Mouse (Mus musculus) forebrain, embryonic 11.5 days (tissue): ENCODE data around the gene Krit1. TPM values are rescaled to one million over a fixed set of nuclear protein-coding genes. Genes with fewer than 3 reads are reported as not detected.
A peak's percentile ranks its signal among the peaks of the same experiment; 100 is the strongest.
"Not testable (repeated sequence)": the region's sequence is repeated elsewhere in the genome, so short reads cannot be mapped to it uniquely, and the experiment has no call there.

Source experiments
- ATAC-seq: fragments of 200-750 bp; cut with Nextera tagmentation; replicated peaks from 2 replicates; pipeline ENCODE4 v1.8.0; 2017; ENCODE audit warnings: moderate TSS enrichment; ENCODE audit not compliant: low FRiP score
- DNase-seq: peaks from one replicate; pipeline ENCODE4 v3.0.0-alpha.2; 2017; ENCODE audit warnings: low spot score
- H3K27ac ChIP-seq: fragments of 300-500 bp; sonication (generic); 2 replicates; pipeline ENCODE4 v1.5.1; 2014; ENCODE audit warnings: low read depth, low read length
- H3K27me3 ChIP-seq: fragments of 300-500 bp; sonication (generic); 2 replicates; pipeline ENCODE4 v1.6.1; 2014; ENCODE audit warnings: mild to moderate bottlenecking, low read length, mixed read lengths; ENCODE audit not compliant: control insufficient read depth, insufficient read depth
- H3K36me3 ChIP-seq: fragments of 300-500 bp; sonication (generic); 2 replicates; pipeline ENCODE4 v1.6.1; 2014; ENCODE audit warnings: mild to moderate bottlenecking, low read length, moderate library complexity, mixed read lengths; ENCODE audit not compliant: control insufficient read depth, insufficient read depth
- H3K4me1 ChIP-seq: fragments of 300-500 bp; sonication (generic); replicated peaks from 2 replicates; pipeline ENCODE4 v1.6.1; 2014; ENCODE audit warnings: low read length, mixed read lengths; ENCODE audit not compliant: control insufficient read depth, insufficient read depth
- H3K4me2 ChIP-seq: fragments of 300-500 bp; sonication (generic); 2 replicates; pipeline ENCODE4 v1.6.1; 2014; ENCODE audit warnings: low read depth, mild to moderate bottlenecking, low read length, moderate library complexity, mixed read lengths; ENCODE audit not compliant: severe bottlenecking
- H3K4me3 ChIP-seq: fragments of 300-500 bp; sonication (generic); 2 replicates; pipeline ENCODE4 v1.5.1; 2014; ENCODE audit warnings: low read depth, low read length
- H3K9ac ChIP-seq: fragments of 300-500 bp; sonication (generic); 2 replicates; pipeline ENCODE4 v1.6.1; 2014; ENCODE audit warnings: low read length
- H3K9me3 ChIP-seq: fragments of 300-500 bp; sonication (generic); 2 replicates; pipeline ENCODE4 v1.6.1; 2016; ENCODE audit warnings: low read length, mixed read lengths; ENCODE audit not compliant: control insufficient read depth
- WGBS: fragments of 180-500 bp; shearing (Covaris S2); extraction: QIAGEN DNeasy Blood & Tissue Kit; methylation state at CpG from one replicate; pipeline ENCODE4 v1.1.7; 2014; 5-methylcytosine and 5-hydroxymethylcytosine counted together
- polyA plus RNA-seq: library from polyadenylated mRNA; unstranded; fragments of >200 nt; fragmentation: Nextera tagmentation; extraction: Ambion mirVana; gene quantifications from 2 replicates; pipeline ENCODE4 v1.2.1, GENCODE M21; 2014

The Krit1 gene
- polyA plus RNA-seq, 1 experiment from 2014 or later: 81.7 TPM

DNA sequence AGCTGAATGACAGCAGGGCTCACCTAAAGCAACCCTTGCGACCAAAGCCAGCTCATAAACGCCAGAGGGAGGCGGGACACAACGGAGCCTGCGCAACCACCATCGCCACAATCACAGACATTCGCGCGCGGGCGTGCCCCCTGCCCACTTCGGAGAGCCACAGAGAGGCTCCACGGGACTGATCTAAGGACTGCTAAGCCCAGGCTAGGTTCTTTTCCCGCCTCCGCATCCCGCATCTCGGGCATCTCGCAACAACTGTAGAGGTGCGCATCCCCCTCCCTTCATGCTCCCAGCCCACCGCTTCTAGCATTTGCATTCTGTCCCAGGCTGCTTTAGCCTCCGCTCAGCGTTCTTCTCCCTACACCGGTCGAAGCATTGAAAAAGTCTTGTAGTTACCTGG is 42.0 kb downstream of the Krit1 start, which contains the start of gene Lrrd1:
Gene Lrrd1 (plus strand): TSS at position 148 of the 400 bp plus-strand sequence.
- WGBS: 6% methylated on average over 24 of the region's 24 CpGs
- peak within 1 kb of the TSS; percentile 31 for H3K4me3 ChIP-seq
- no peaks in the 10 kb centered on the region for H3K27me3 ChIP-seq
- peak within 1 kb of the TSS; percentile 59 for H3K9ac ChIP-seq
- DNase-seq: peak; percentile 62
- H3K4me1 ChIP-seq: no peaks in the 10 kb centered on the region
- peak within 1 kb of the TSS; percentile 59 for H3K4me2 ChIP-seq
- no peaks in the 10 kb centered on the region for H3K9me3 ChIP-seq
- peak; percentile 42; the same call in 1 of the 2 replicates for ATAC-seq
- no peaks in the 10 kb centered on the region for H3K36me3 ChIP-seq
- no peak within 1 kb of the TSS for H3K27ac ChIP-seq

- ATAC-seq (no peak), DNase-seq (no peak)
- Histone ChIP-seq H3K27ac (no peak overlapping the region), H3K4me2 (no peak overlapping the region), H3K9me3 (no peaks in the 10 kb centered on the region), H3K4me1 (no peaks in the 10 kb centered on the region), H3K36me3 (no peaks in the 10 kb centered on the region), H3K9ac (no peak overlapping the region), H3K4me3 (no peak overlapping the region), H3K27me3 (no peaks in the 10 kb centered on the region)
- WGBS: 82% methylated on average over 4 of the region's 4 CpGs
Measured at GRCm38 (mm10) chr5:3870161-3870560, 67.2 kb downstream of the Krit1 start.

DNA sequence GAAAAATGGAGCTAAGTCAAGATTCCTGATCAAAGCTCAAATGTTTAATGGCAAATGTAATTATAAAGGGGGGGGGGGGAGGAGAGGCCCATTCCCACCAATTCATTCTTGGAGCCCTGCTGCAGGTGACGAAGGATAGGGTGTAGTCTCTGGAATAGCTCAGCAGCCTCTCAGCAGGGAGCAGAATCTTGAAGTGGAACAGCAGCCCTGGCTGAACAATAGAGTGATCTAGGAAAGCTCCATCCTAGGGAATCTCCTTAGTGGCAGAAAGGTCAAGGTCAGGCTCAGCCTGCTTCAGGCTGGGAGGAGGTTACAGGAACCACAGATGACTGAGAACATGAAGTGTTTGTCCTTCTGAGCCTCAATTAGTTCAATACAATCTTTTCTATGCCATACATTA is 69.4 kb downstream of the Krit1 start:
- Histone ChIP-seq H3K4me2 (no peak overlapping the region), H3K9ac (no peak overlapping the region), H3K27ac (no peak overlapping the region), H3K4me3 (no peak overlapping the region), H3K4me1 (no peaks in the 10 kb centered on the region), H3K27me3 (no peaks in the 10 kb centered on the region), H3K9me3 (no peaks in the 10 kb centered on the region), H3K36me3 (no peaks in the 10 kb centered on the region)
- DNase-seq (no peak), ATAC-seq (no peak)
- 20% methylated on average over 1 of the region's 1 CpGs for WGBS

DNA sequence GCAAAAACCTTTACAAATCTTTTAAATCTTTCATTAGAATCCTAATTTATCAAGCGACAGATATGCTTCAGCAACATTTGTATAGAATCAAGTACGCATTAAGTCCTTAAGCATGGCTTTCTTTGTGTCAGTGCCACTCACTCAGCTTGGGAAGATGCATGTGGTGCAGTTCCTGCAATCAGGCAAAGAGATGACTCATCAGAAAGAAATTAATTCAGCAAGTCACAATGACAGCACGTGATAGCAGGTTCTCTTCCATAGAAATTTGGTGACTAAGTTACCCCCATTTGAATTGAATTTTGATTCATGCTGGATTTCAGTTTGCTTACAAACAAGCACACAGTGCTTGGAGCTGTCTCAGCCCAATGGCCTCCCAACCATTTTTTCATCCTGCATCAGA is 70.5 kb downstream of the Krit1 start:
- Histone ChIP-seq H3K4me3 (no peak overlapping the region), H3K4me1 (no peaks in the 10 kb centered on the region), H3K27ac (no peak overlapping the region), H3K4me2 (no peak overlapping the region), H3K9ac (no peak overlapping the region), H3K9me3 (no peaks in the 10 kb centered on the region), H3K36me3 (no peaks in the 10 kb centered on the region), H3K27me3 (no peaks in the 10 kb centered on the region)
- DNase-seq (no peak), ATAC-seq (no peak)
- 76% methylated on average over 3 of the region's 3 CpGs for WGBS

GRCm38 (mm10) chr5:3886862-3887261 is 83.9 kb downstream of the Krit1 start:
- H3K9me3 ChIP-seq, H3K27me3 ChIP-seq, H3K4me3 ChIP-seq, H3K36me3 ChIP-seq, H3K27ac ChIP-seq, H3K4me2 ChIP-seq, DNase-seq, H3K4me1 ChIP-seq, ATAC-seq, H3K9ac ChIP-seq: not testable (repeated sequence)
- 84% methylated on average over 7 of the region's 7 CpGs for WGBS

DNA sequence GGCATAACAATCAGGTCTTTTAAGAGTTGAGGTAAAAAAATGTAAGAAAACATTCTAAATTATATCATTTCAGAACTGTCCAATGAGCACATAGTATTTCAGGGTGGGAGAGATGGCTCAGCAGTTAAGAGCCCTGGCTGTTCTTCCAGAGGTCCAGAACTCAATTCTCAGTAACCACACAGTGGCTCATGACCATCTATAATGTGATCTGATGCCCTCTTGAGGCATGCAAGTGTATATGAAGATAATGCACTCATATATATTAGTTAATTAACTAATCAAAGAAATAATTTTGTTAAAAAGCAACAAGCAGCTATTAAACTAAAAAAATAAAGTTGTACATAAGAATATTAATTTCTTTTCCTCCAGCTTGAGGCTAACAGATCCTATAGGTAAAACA is 86.2 kb downstream of the Krit1 start:
- Histone ChIP-seq H3K9ac (no peak overlapping the region), H3K36me3 (no peaks in the 10 kb centered on the region), H3K9me3 (no peaks in the 10 kb centered on the region), H3K4me1 (no peaks in the 10 kb centered on the region), H3K27ac (no peak overlapping the region), H3K4me3 (no peak overlapping the region), H3K27me3 (no peaks in the 10 kb centered on the region), H3K4me2 (no peak overlapping the region)
- no peak for ATAC-seq
- no peak for DNase-seq

DNA sequence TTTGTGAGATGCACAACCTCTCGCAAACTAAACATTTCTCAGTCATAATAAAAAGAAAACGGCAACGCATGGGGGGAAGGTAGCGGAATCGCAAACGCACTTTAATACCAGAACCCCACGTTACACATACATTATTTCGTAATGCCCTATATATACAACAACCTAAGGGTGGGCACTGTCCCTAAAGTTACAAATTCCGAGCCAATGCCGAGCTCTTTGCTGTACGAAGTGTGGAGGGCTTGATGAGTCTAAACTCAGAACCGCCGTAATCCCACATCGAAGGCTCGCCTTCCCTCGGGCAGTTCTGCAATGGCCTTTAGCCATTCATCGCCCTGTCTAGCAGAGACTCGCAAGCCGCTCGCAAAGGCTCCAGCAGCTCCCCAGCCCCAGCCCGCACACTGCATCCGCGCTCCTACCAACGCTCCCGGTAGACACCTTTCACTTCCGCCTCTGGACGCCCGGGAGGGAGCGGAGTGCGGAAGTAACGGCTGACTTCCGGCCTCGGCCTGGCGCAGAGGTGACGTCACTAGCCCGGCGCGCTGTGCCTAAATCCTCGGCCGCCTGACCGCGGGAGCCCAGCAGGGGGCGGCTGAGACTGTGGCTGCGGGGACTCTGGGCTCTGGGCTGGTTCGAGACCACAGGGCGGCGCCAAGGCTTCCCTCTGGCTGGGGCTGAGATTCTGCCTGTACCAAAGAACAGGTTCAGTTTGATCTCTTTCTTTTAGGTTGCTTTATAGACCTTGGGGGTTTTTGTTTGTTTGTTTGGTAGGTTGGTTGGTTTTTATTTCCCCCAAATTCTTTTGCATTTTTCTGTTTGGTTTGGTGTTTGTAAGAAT is 90.7 kb downstream of the Krit1 start, which contains the start of gene Mterf1a:
Gene Mterf1a (minus strand): TSS at position 475 of the 835 bp plus-strand sequence.
- WGBS: 11% methylated on average over 7 of the region's 47 CpGs
- Histone ChIP-seq H3K9ac (peak within 1 kb of the TSS; percentile 20; the same call in 1 of the 2 replicates), H3K4me2 (peak within 1 kb of the TSS; percentile 43), H3K4me3 (peak within 1 kb of the TSS; percentile 35)
- H3K27me3 ChIP-seq, H3K36me3 ChIP-seq, DNase-seq, H3K9me3 ChIP-seq, H3K4me1 ChIP-seq, H3K27ac ChIP-seq: not testable (repeated sequence)
- ATAC-seq: peak; percentile 100

- not testable (repeated sequence) for H3K36me3 ChIP-seq, H3K4me2 ChIP-seq, H3K27me3 ChIP-seq, H3K4me3 ChIP-seq, H3K27ac ChIP-seq, ATAC-seq, H3K9ac ChIP-seq, H3K9me3 ChIP-seq, DNase-seq, H3K4me1 ChIP-seq
- 95% methylated on average over 4 of the region's 4 CpGs for WGBS
Measured at GRCm38 (mm10) chr5:3894294-3894619, 91.3 kb downstream of the Krit1 start.
